ENCODE assay signal across 8 mouse cellular contexts in genomic region chr6:115676452-115677128, GRCm38 (mm10). TPM values are rescaled to one million over a fixed set of nuclear protein-coding genes. Genes with fewer than 3 reads are reported as not detected.
DNase-seq lines count a peak whose midpoint lies in the region; ATAC-seq and TF ChIP-seq lines count a peak whose summit lies in the region.

Gene Raf1, minus strand, starts transcription at chr6:115676635.

- peak; percentile 93 for ATAC-seq in CD4-positive, CD25-positive, alpha-beta regulatory T cell, adult 4 months
- ATAC-seq in heart, embryonic 15.5 days (replicated peaks; ENCODE audit: insufficient number of reproducible peaks, insufficient read depth, low FRiP score, low read depth): peak; percentile 99
- peak; percentile 99 for ATAC-seq in liver, embryonic 14.5 days (ENCODE audit: insufficient read depth)
- peak; percentile 97 for ATAC-seq in neural tube, embryonic 11.5 days (ENCODE audit: insufficient read depth, low FRiP score, low TSS enrichment)
- ATAC-seq in stomach, postnatal 0 days (ENCODE audit: low FRiP score, low TSS enrichment): peak; percentile 99

- H3K9ac ChIP-seq in heart, embryonic 15.5 days: peak within 1 kb of the TSS; percentile 99
- peak within 1 kb of the TSS; percentile 94 for H3K9ac ChIP-seq in liver, embryonic 14.5 days (replicated peaks)
- H3K9ac ChIP-seq in neural tube, embryonic 11.5 days (ENCODE audit: low read length): peak within 1 kb of the TSS; percentile 100
- H3K9ac ChIP-seq in stomach, postnatal 0 days (ENCODE audit: low read length): peak within 1 kb of the TSS; percentile 99

- H3K27ac ChIP-seq in forebrain, embryonic 10.5 days: peak within 1 kb of the TSS; percentile 100
- H3K27ac ChIP-seq in heart, embryonic 15.5 days: peak within 1 kb of the TSS; percentile 99
- H3K27ac ChIP-seq in liver, embryonic 14.5 days: peak within 1 kb of the TSS; percentile 84
- H3K27ac ChIP-seq in neural tube, embryonic 11.5 days (ENCODE audit: low read depth, low read length): peak within 1 kb of the TSS; percentile 95
- H3K27ac ChIP-seq in stomach, postnatal 0 days (replicated peaks): peak within 1 kb of the TSS; percentile 99

- H3K9me3 ChIP-seq in forebrain, embryonic 10.5 days: no peaks in the 10 kb centered on the region
- no peaks in the 10 kb centered on the region for H3K9me3 ChIP-seq in heart, embryonic 15.5 days (replicated peaks)
- H3K9me3 ChIP-seq in liver, embryonic 14.5 days (ENCODE audit: control insufficient read depth, low read length): no peaks in the 10 kb centered on the region
- no peaks in the 10 kb centered on the region for H3K9me3 ChIP-seq in neural tube, embryonic 11.5 days (ENCODE audit: control insufficient read depth, low read length)
- no peaks in the 10 kb centered on the region for H3K9me3 ChIP-seq in stomach, postnatal 0 days (ENCODE audit: control insufficient read depth, low read length)

- peak within 1 kb of the TSS; percentile 97 for H3K4me3 ChIP-seq in forebrain, embryonic 10.5 days
- H3K4me3 ChIP-seq in heart, embryonic 15.5 days: peak within 1 kb of the TSS; percentile 89
- H3K4me3 ChIP-seq in liver, embryonic 14.5 days (ENCODE audit: insufficient read depth in 1 of 2, low read depth in 2 of 2, low read length in 2 of 2): peak within 1 kb of the TSS; percentile 87 to 89
- H3K4me3 ChIP-seq in neural tube, embryonic 11.5 days (ENCODE audit: low read depth, low read length): peak within 1 kb of the TSS; percentile 100
- peak within 1 kb of the TSS; percentile 100 for H3K4me3 ChIP-seq in stomach, postnatal 0 days (ENCODE audit: low read depth, low read length)

- WGBS in forebrain, embryonic 10.5 days: under 1% methylated on average over 51 of the region's 51 CpGs
- under 1% methylated on average over 51 of the region's 51 CpGs for whole genome bisulfite sequencing in heart, embryonic 15.5 days
- WGBS in liver, embryonic 14.5 days (ENCODE audit: insufficient replicate concordance): under 1% methylated on average over 51 of the region's 51 CpGs
- WGBS in neural tube, embryonic 11.5 days: 1% methylated on average over 49 of the region's 51 CpGs
- under 1% methylated on average over 51 of the region's 51 CpGs for WGBS in stomach, postnatal 0 days

- peaks cover 27% of the 10 kb centered on the region for H3K4me1 ChIP-seq in forebrain, embryonic 10.5 days
- peaks cover 25% of the 10 kb centered on the region for H3K4me1 ChIP-seq in heart, embryonic 15.5 days (replicated peaks)
- peaks cover 20% of the 10 kb centered on the region in 2 experiments for H3K4me1 ChIP-seq in liver, embryonic 14.5 days (replicated peaks; ENCODE audit: control insufficient read depth in 2 of 2, insufficient read depth in 2 of 2, low read length in 1 of 2)
- H3K4me1 ChIP-seq in neural tube, embryonic 11.5 days (ENCODE audit: control insufficient read depth, insufficient read depth, low read length): peaks cover 8% of the 10 kb centered on the region
- H3K4me1 ChIP-seq in stomach, postnatal 0 days (replicated peaks; ENCODE audit: control insufficient read depth, insufficient read depth): no peaks in the 10 kb centered on the region

- TF ChIP-seq CTCF in liver, embryonic 14.5 days (IDR thresholded peaks at IDR 0.05; ENCODE audit: low read depth): no peak
- TF ChIP-seq CTCF in stomach, postnatal 0 days (IDR thresholded peaks at IDR 0.05; ENCODE audit: low read depth): no peak

- no peak for TF ChIP-seq EP300 in liver, embryonic 14.5 days (IDR thresholded peaks at IDR 0.05; ENCODE audit: low read depth)
- peak; percentile 79 for TF ChIP-seq EP300 in stomach, postnatal 0 days (optimal IDR thresholded peaks at IDR 0.05)

- H3K36me3 ChIP-seq in forebrain, embryonic 10.5 days (replicated peaks): no peaks in the 10 kb centered on the region
- H3K36me3 ChIP-seq in heart, embryonic 15.5 days: no peaks in the 10 kb centered on the region
- no peaks in the 10 kb centered on the region for H3K36me3 ChIP-seq in liver, embryonic 14.5 days (replicated peaks; ENCODE audit: control insufficient read depth, insufficient read depth, low read depth)
- H3K36me3 ChIP-seq in neural tube, embryonic 11.5 days (ENCODE audit: control insufficient read depth, insufficient read depth, low read length): no peaks in the 10 kb centered on the region
- H3K36me3 ChIP-seq in stomach, postnatal 0 days (ENCODE audit: control insufficient read depth, insufficient read depth, low read length): no peaks in the 10 kb centered on the region

- H3K4me2 ChIP-seq in heart, embryonic 15.5 days: peak within 1 kb of the TSS; percentile 82
- H3K4me2 ChIP-seq in liver, embryonic 14.5 days (ENCODE audit: low read depth): peak within 1 kb of the TSS; percentile 94
- peak within 1 kb of the TSS; percentile 82 for H3K4me2 ChIP-seq in neural tube, embryonic 11.5 days (ENCODE audit: low read depth)
- peak within 1 kb of the TSS; percentile 85 for H3K4me2 ChIP-seq in stomach, postnatal 0 days (replicated peaks; ENCODE audit: low read depth)

- peak; percentile 94 for DNase-seq in c-Kit-negative CD71-positive TER-119-positive erythroid progenitor cells, embryonic 14.5 days (ENCODE audit: low read depth, low spot score)
- DNase-seq in forebrain, embryonic 10.5 days (ENCODE audit: extremely low spot score, low spot score): peak; percentile 96
- DNase-seq in kidney, postnatal 25 days: peak; percentile 97 to 99
- DNase-seq in liver, embryonic 14.5 days (ENCODE audit: low read depth in 3 of 3, low spot score in 3 of 3): peak; percentile 93 to 95 (median 94)
- DNase-seq in neural tube, embryonic 11.5 days (ENCODE audit: low spot score): peak; percentile 99
- DNase-seq in stomach, postnatal 0 days (ENCODE audit: low spot score): peak; percentile 98

- no peaks in the 10 kb centered on the region for H3K27me3 ChIP-seq in forebrain, embryonic 10.5 days (ENCODE audit: poor library complexity, severe bottlenecking)
- no peaks in the 10 kb centered on the region for H3K27me3 ChIP-seq in heart, embryonic 15.5 days
- H3K27me3 ChIP-seq in liver, embryonic 14.5 days (ENCODE audit: control insufficient read depth, insufficient read depth, low read length): no peaks in the 10 kb centered on the region
- no peaks in the 10 kb centered on the region for H3K27me3 ChIP-seq in neural tube, embryonic 11.5 days (ENCODE audit: control insufficient read depth, insufficient read depth, low read length)
- no peaks in the 10 kb centered on the region for H3K27me3 ChIP-seq in stomach, postnatal 0 days (ENCODE audit: control insufficient read depth, insufficient read depth, low read length)

RNA-seq across cellular contexts. Expression of gene Raf1, which starts in this region (rescaled TPM):
- 10 to 100 TPM; 46.4 to 51.6 TPM for polyA plus RNA-seq in CD4-positive, CD25-positive, alpha-beta regulatory T cell, adult 4 months (2017; shearing (Covaris generic))
- 119 and 121 TPM in 2 replicates for polyA plus RNA-seq in forebrain, embryonic 10.5 days (2016; fragmentation: Nextera tagmentation; extraction: Ambion mirVana)
- 90.7 and 97.4 TPM in 2 replicates for polyA plus RNA-seq in heart, embryonic 15.5 days (2015; fragmentation: Nextera tagmentation; extraction: Ambion mirVana)
- 36.5 and 41.5 TPM in 2 replicates for polyA plus RNA-seq in liver, embryonic 14.5 days (2012; rRNA removed)
- polyA plus RNA-seq in liver, embryonic 14.5 days (2014; fragmentation: Nextera tagmentation; extraction: Ambion mirVana): 37.9 and 38.9 TPM in 2 replicates
- polyA plus RNA-seq in neural tube, embryonic 11.5 days (2014; fragmentation: Nextera tagmentation; extraction: Ambion mirVana): 158 and 161 TPM in 2 replicates
- polyA plus RNA-seq in stomach, postnatal 0 days (2015; fragmentation: Nextera tagmentation; extraction: Ambion mirVana): 67.1 and 70.8 TPM in 2 replicates

Comparison
In these comparisons a context has a peak if more than half of its experiments do, and no peak if none do; other contexts are left out.
1. Peak in every context shown above with its lines: DNase-seq, ATAC-seq, H3K4me3 ChIP-seq and H3K27ac ChIP-seq.